In genomic region chr11:116221931-116222739, GRCm38 (mm10) we compare ENCODE assay signal across 8 mouse cellular contexts. TPM values are rescaled to one million over a fixed set of nuclear protein-coding genes. Genes with fewer than 3 reads are reported as not detected.
DNase-seq lines count a peak whose midpoint lies in the region; ATAC-seq and TF ChIP-seq lines count a peak whose summit lies in the region.

No protein-coding gene starts in this region.

- peak overlapping the region; percentile 52; the same call in 1 of the 2 replicates for H3K27ac ChIP-seq in heart, embryonic 10.5 days
- H3K27ac ChIP-seq in limb, embryonic 14.5 days (replicated peaks; ENCODE audit: low read depth, low read length): 0 out of 2 replicates have a peak overlapping the region, but pooled peaks have one; percentile 33

- TF ChIP-seq POLR2A in limb, embryonic 14.5 days (IDR thresholded peaks at IDR 0.05; ENCODE audit: borderline replicate concordance, extremely low read depth, insufficient read depth, insufficient read length): 0 out of 2 replicates have a peak, but pooled peaks have one; percentile 40

- DNase-seq in heart, adult 18-20 months: peak; percentile 26 to 49
- DNase-seq in heart, postnatal 25 days (ENCODE audit: low spot score): no peak
- peak; percentile 27 to 52 for DNase-seq in adrenal gland, postnatal 36 days
- no peak for DNase-seq in heart, embryonic 10.5 days (ENCODE audit: low spot score)
- no peak for DNase-seq in limb, embryonic 14.5 days (ENCODE audit: low spot score)
- peak; percentile 47 for DNase-seq in retina, embryonic 14.5 days (ENCODE audit: low spot score)
- no peak for DNase-seq in spleen, postnatal 10 days (ENCODE audit: low spot score in 2 of 2)

- peaks cover 8% of the 10 kb centered on the region; the same call in 1 of the 2 replicates for H3K9me3 ChIP-seq in heart, embryonic 10.5 days
- peaks cover 7% of the 10 kb centered on the region; the same call in 1 of the 2 replicates for H3K9me3 ChIP-seq in limb, embryonic 14.5 days (ENCODE audit: control insufficient read depth, low read length)

- peaks cover 12% of the 10 kb centered on the region for H3K36me3 ChIP-seq in heart, embryonic 10.5 days
- H3K36me3 ChIP-seq in limb, embryonic 14.5 days (ENCODE audit: control insufficient read depth, insufficient read depth, low read length): no peaks in the 10 kb centered on the region

- H3K4me3 ChIP-seq in heart, embryonic 10.5 days: peak overlapping the region; percentile 58
- peak overlapping the region; percentile 38 for H3K4me3 ChIP-seq in limb, embryonic 14.5 days (replicated peaks; ENCODE audit: low read length)

- ATAC-seq in limb, embryonic 14.5 days (ENCODE audit: low FRiP score, low read depth): no peak
- ATAC-seq in granulocyte monocyte progenitor cell, adult 5-6 weeks (replicated peaks; ENCODE audit: poor library complexity, severe bottlenecking): no peak

- H3K9ac ChIP-seq in limb, embryonic 14.5 days (ENCODE audit: low read depth, low read length, severe bottlenecking): peak overlapping the region; percentile 49

- H3K27me3 ChIP-seq in heart, embryonic 10.5 days (ENCODE audit: insufficient read depth, poor library complexity, severe bottlenecking): peaks cover 69% of the 10 kb centered on the region
- H3K27me3 ChIP-seq in limb, embryonic 14.5 days (ENCODE audit: control insufficient read depth, insufficient read depth, low read length): peaks cover 18% of the 10 kb centered on the region

- 7% methylated on average over 53 of the region's 53 CpGs for WGBS in heart, embryonic 10.5 days
- 16% methylated on average over 50 of the region's 53 CpGs for WGBS in limb, embryonic 14.5 days

- intact Hi-C loops in heart, postnatal 25 days (cut with DNase I): loop anchor here (5.0 kb wide), 1 partner anchor 135 kb away; the partner anchor contains the start of gene Wbp2

- peaks cover 51% of the 10 kb centered on the region for H3K4me1 ChIP-seq in heart, embryonic 10.5 days
- H3K4me1 ChIP-seq in limb, embryonic 14.5 days (ENCODE audit: control insufficient read depth, insufficient read depth, low read length): peaks cover 24% of the 10 kb centered on the region

- peak overlapping the region; percentile 65 for H3K4me2 ChIP-seq in limb, embryonic 14.5 days (replicated peaks; ENCODE audit: low read depth, low read length, severe bottlenecking)

RNA-seq across cellular contexts. Expression of gene Evpl, which starts 15.7 kb away (rescaled TPM):
- total RNA-seq in heart, adult 18-20 months (2021): under 1 TPM; 0.15 to 0.46 TPM
- total RNA-seq in heart, postnatal 25 days (2021): under 1 TPM; 0.75 to 0.98 TPM
- total RNA-seq in adrenal gland, postnatal 36 days (2021): under 1 TPM; 0.70 to 0.82 TPM
- polyA plus RNA-seq in heart, embryonic 10.5 days (2016; fragmentation: Nextera tagmentation; extraction: Ambion mirVana): 0.67 and 1.5 TPM in 2 replicates
- polyA plus RNA-seq in limb, embryonic 14.5 days (2012; rRNA removed): 6.0 and 8.2 TPM in 2 replicates
- polyA plus RNA-seq in limb, embryonic 14.5 days (2014; fragmentation: Nextera tagmentation; extraction: Ambion mirVana): 17.0 and 21.8 TPM in 2 replicates
- total RNA-seq in granulocyte monocyte progenitor cell, adult 5-6 weeks (2014; fragmentation: Nextera tagmentation): 0.13 and 0.58 TPM in 2 replicates
- total RNA-seq in granulocyte monocyte progenitor cell, adult 5-6 weeks (2017): 1.5 and 1.7 TPM in 2 replicates

RNA-seq across cellular contexts. Expression of gene Acox1, which starts 23.3 kb away (rescaled TPM):
- 100 to 1,000 TPM; 171 to 200 TPM for total RNA-seq in heart, adult 18-20 months (2021)
- total RNA-seq in heart, postnatal 25 days (2021): 100 to 1,000 TPM; 123 to 137 TPM
- total RNA-seq in adrenal gland, postnatal 36 days (2021): 100 to 1,000 TPM; 170 to 228 TPM
- 24.5 and 32.7 TPM in 2 replicates for polyA plus RNA-seq in heart, embryonic 10.5 days (2016; fragmentation: Nextera tagmentation; extraction: Ambion mirVana)
- 38.1 and 42.9 TPM in 2 replicates for polyA plus RNA-seq in limb, embryonic 14.5 days (2012; rRNA removed)
- 26.3 and 30.1 TPM in 2 replicates for polyA plus RNA-seq in limb, embryonic 14.5 days (2014; fragmentation: Nextera tagmentation; extraction: Ambion mirVana)
- total RNA-seq in granulocyte monocyte progenitor cell, adult 5-6 weeks (2014; fragmentation: Nextera tagmentation): 23.6 and 29.4 TPM in 2 replicates
- total RNA-seq in granulocyte monocyte progenitor cell, adult 5-6 weeks (2017): 15.0 and 16.0 TPM in 2 replicates

RNA-seq across cellular contexts. Expression of gene Ten1, which starts 23.5 kb away (rescaled TPM):
- total RNA-seq in heart, adult 18-20 months (2021): 10 to 100 TPM; 14.1 to 17.4 TPM
- total RNA-seq in heart, postnatal 25 days (2021): 10 to 100 TPM; 15.5 to 19.3 TPM
- 10 to 100 TPM; 20.0 to 28.5 TPM for total RNA-seq in adrenal gland, postnatal 36 days (2021)
- polyA plus RNA-seq in heart, embryonic 10.5 days (2016; fragmentation: Nextera tagmentation; extraction: Ambion mirVana): 87.6 and 99.5 TPM in 2 replicates
- 44.2 and 50.0 TPM in 2 replicates for polyA plus RNA-seq in limb, embryonic 14.5 days (2012; rRNA removed)
- polyA plus RNA-seq in limb, embryonic 14.5 days (2014; fragmentation: Nextera tagmentation; extraction: Ambion mirVana): 67.4 and 70.5 TPM in 2 replicates
- total RNA-seq in granulocyte monocyte progenitor cell, adult 5-6 weeks (2014; fragmentation: Nextera tagmentation): 85.3 and 106 TPM in 2 replicates
- total RNA-seq in granulocyte monocyte progenitor cell, adult 5-6 weeks (2017): 28.5 and 31.9 TPM in 2 replicates

RNA-seq across cellular contexts. Expression of gene Srp68, which starts 51.9 kb away (rescaled TPM):
- 10 to 100 TPM; 59.0 to 67.2 TPM for total RNA-seq in heart, adult 18-20 months (2021)
- 10 to 100 TPM; 61.9 to 62.9 TPM for total RNA-seq in heart, postnatal 25 days (2021)
- 10 to 100 TPM; 77.4 to 81.8 TPM for total RNA-seq in adrenal gland, postnatal 36 days (2021)
- polyA plus RNA-seq in heart, embryonic 10.5 days (2016; fragmentation: Nextera tagmentation; extraction: Ambion mirVana): 90.7 and 101 TPM in 2 replicates
- polyA plus RNA-seq in limb, embryonic 14.5 days (2012; rRNA removed): 106 and 111 TPM in 2 replicates
- 94.9 and 103 TPM in 2 replicates for polyA plus RNA-seq in limb, embryonic 14.5 days (2014; fragmentation: Nextera tagmentation; extraction: Ambion mirVana)
- 104 and 123 TPM in 2 replicates for total RNA-seq in granulocyte monocyte progenitor cell, adult 5-6 weeks (2014; fragmentation: Nextera tagmentation)
- 75.2 and 75.7 TPM in 2 replicates for total RNA-seq in granulocyte monocyte progenitor cell, adult 5-6 weeks (2017)

RNA-seq across cellular contexts. Expression of gene Fbf1, which starts 54.2 kb away (rescaled TPM):
- total RNA-seq in heart, adult 18-20 months (2021): 10 to 100 TPM; 13.5 to 18.1 TPM
- 10 to 100 TPM; 16.1 to 17.2 TPM for total RNA-seq in heart, postnatal 25 days (2021)
- 10 to 100 TPM; 38.4 to 41.6 TPM for total RNA-seq in adrenal gland, postnatal 36 days (2021)
- polyA plus RNA-seq in heart, embryonic 10.5 days (2016; fragmentation: Nextera tagmentation; extraction: Ambion mirVana): 27.7 and 30.6 TPM in 2 replicates
- 77.7 and 82.6 TPM in 2 replicates for polyA plus RNA-seq in limb, embryonic 14.5 days (2012; rRNA removed)
- polyA plus RNA-seq in limb, embryonic 14.5 days (2014; fragmentation: Nextera tagmentation; extraction: Ambion mirVana): 26.4 and 34.8 TPM in 2 replicates
- total RNA-seq in granulocyte monocyte progenitor cell, adult 5-6 weeks (2014; fragmentation: Nextera tagmentation): 14.1 and 22.2 TPM in 2 replicates
- total RNA-seq in granulocyte monocyte progenitor cell, adult 5-6 weeks (2017): 15.3 and 22.8 TPM in 2 replicates

Comparison
In these comparisons a context has a peak if more than half of its experiments do, and no peak if none do; other contexts are left out.
1. DNase-seq: peak in heart, adult 18-20 months (2 of 2), adrenal gland, postnatal 36 days (2 of 2) and retina, embryonic 14.5 days (single experiment); none in heart, postnatal 25 days (single experiment), heart, embryonic 10.5 days (single experiment), limb, embryonic 14.5 days (single experiment) and spleen, postnatal 10 days (0 of 2).
2. RNA of gene Acox1, which starts 23.3 kb away (total RNA-seq): 170 to 228 TPM in adrenal gland, postnatal 36 days, 171 to 200 TPM in heart, adult 18-20 months and 123 to 137 TPM in heart, postnatal 25 days; 15.0 to 29.4 TPM in granulocyte monocyte progenitor cell, adult 5-6 weeks; every median in the first group is over 4 times any median in the second.